Mouse (Mus musculus) ES-E14 (cell line): ENCODE data around the gene Fhit. TPM values are rescaled to one million over a fixed set of nuclear protein-coding genes. Genes with fewer than 3 reads are reported as not detected.

Source experiments
- DNase-seq: peaks from one replicate; pipeline ENCODE4 v3.0.0-alpha.2; 2013; ENCODE audit warnings: low read depth, low spot score
- H3K27ac ChIP-seq: 2 replicates; pipeline ENCODE4 v1.5.1; 2012; ENCODE audit warnings: low read depth, mild to moderate bottlenecking, low read length, moderate library complexity, mixed read lengths; ENCODE audit not compliant: poor library complexity, insufficient read depth, severe bottlenecking
- H3K36me3 ChIP-seq: 2 replicates; pipeline ENCODE4 v1.6.1; 2012; ENCODE audit warnings: mild to moderate bottlenecking, low read length, moderate library complexity, mixed read lengths; ENCODE audit not compliant: control insufficient read depth, poor library complexity, insufficient read depth, severe bottlenecking
- H3K4me1 ChIP-seq, 2 experiments: fragments of 150-350 bp in 1 of 2; sonication (generic) in 1 of 2; 2 replicates each; pipeline ENCODE4 v1.6.1; 2012; ENCODE audit warnings: low read length in 2 of 2, mild to moderate bottlenecking in 1 of 2, mixed read lengths in 1 of 2; ENCODE audit not compliant: control insufficient read depth in 2 of 2, insufficient read depth in 2 of 2, poor library complexity in 1 of 2
- H3K4me3 ChIP-seq, 2 experiments: fragments of 150-350 bp in 1 of 2; sonication (generic) in 1 of 2; 2 replicates each; pipeline ENCODE4 v1.5.1; 2012; ENCODE audit warnings: low read length in 2 of 2, low read depth in 1 of 2, mild to moderate bottlenecking in 1 of 2, mixed read lengths in 1 of 2; ENCODE audit not compliant: insufficient read depth in 1 of 2, poor library complexity in 1 of 2, severe bottlenecking in 1 of 2
- H3K9ac ChIP-seq: 2 replicates; pipeline ENCODE4 v1.6.1; 2012; ENCODE audit warnings: low read depth, mild to moderate bottlenecking, low read length, mixed read lengths; ENCODE audit not compliant: poor library complexity, insufficient read depth, severe bottlenecking
- H3K9me3 ChIP-seq: fragments of 150-350 bp; sonication (generic); 2 replicates; pipeline ENCODE4 v1.6.1; 2012; ENCODE audit warnings: low read depth, mild to moderate bottlenecking, low read length; ENCODE audit not compliant: control insufficient read depth, insufficient read depth
- CHD2 ChIP-seq: IDR thresholded peaks from 2 replicates; pipeline ENCODE4 v1.6.1; 2014; ENCODE audit warnings: mild to moderate bottlenecking, low read depth, low read length, inconsistent platforms
- HCFC1 ChIP-seq: IDR thresholded peaks from 2 replicates; pipeline ENCODE4 v1.6.1; 2012; ENCODE audit warnings: low read length, inconsistent platforms, borderline replicate concordance; ENCODE audit not compliant: insufficient read depth
- MAFK ChIP-seq: IDR thresholded peaks from 2 replicates; pipeline ENCODE4 v1.6.1; 2014; ENCODE audit warnings: mild to moderate bottlenecking, low read depth, low read length, inconsistent platforms; ENCODE audit not compliant: insufficient read depth
- ZC3H11A ChIP-seq: IDR thresholded peaks from 2 replicates; pipeline ENCODE4 v1.6.1; 2012; ENCODE audit warnings: low read depth, mild to moderate bottlenecking, inconsistent platforms, low read length, borderline replicate concordance
- ZNF384 ChIP-seq: IDR thresholded peaks from 2 replicates; pipeline ENCODE4 v1.6.1; 2012; ENCODE audit warnings: low read depth, low read length, inconsistent platforms
- in situ Hi-C, 2 experiments: fragments of 600-800 bp; cut with MboI; formaldehyde crosslinking; loops; one replicate each; pipeline ENCODE4 v1.15.1; 2025; ENCODE audit warnings: low sequenced_read_pairs in 2 of 2, inconsistent platforms in 1 of 2; ENCODE audit not compliant: unreplicated experiment in 2 of 2
- total RNA-seq: library from RNA; depleted of rRNA; stranded (reverse); fragments of 300-350 nt; gene quantifications from 2 replicates; pipeline ENCODE4 v1.2.3, GENCODE M21; 2012

The Fhit gene
- total RNA-seq, 1 experiment = 1.0 TPM

- in situ Hi-C loops = loop anchor here in 1 of 2 experiments (25.0 kb wide), 1 partner anchor 90 kb away; no protein-coding TSS in a partner anchor
- no peaks in the 10 kb centered on the region for H3K36me3 ChIP-seq
- H3K4me3 ChIP-seq = no peak overlapping the region
- no peak overlapping the region for H3K9ac ChIP-seq
- TF ChIP-seq MAFK = no peak
- no peak for TF ChIP-seq CHD2
- no peak for TF ChIP-seq HCFC1
- no peak for TF ChIP-seq ZC3H11A
- TF ChIP-seq ZNF384 = no peak
- no peaks in the 10 kb centered on the region for H3K9me3 ChIP-seq
- no peaks in the 10 kb centered on the region for H3K4me1 ChIP-seq
- no peak overlapping the region for H3K27ac ChIP-seq
- DNase-seq = no peak
Observed at GRCm38 (mm10) chr14:10722525-10722924, 439.3 kb downstream of the Fhit start.

- Histone ChIP-seq H3K9ac (no peak overlapping the region), H3K4me3 (no peak overlapping the region), H3K36me3 (no peaks in the 10 kb centered on the region), H3K4me1 (no peaks in the 10 kb centered on the region), H3K9me3 (no peaks in the 10 kb centered on the region), H3K27ac (no peak overlapping the region)
- no peak for DNase-seq
- in situ Hi-C loops = loop anchor here in 1 of 2 experiments (25.0 kb wide), 1 partner anchor 99 kb away; no protein-coding TSS in a partner anchor
- no peak for TF ChIP-seq MAFK
- no peak for TF ChIP-seq ZNF384
- no peak for TF ChIP-seq ZC3H11A
- no peak for TF ChIP-seq CHD2
- no peak for TF ChIP-seq HCFC1
Observed at GRCm38 (mm10) chr14:10712916-10713315, 448.9 kb downstream of the Fhit start.

- H3K27ac ChIP-seq = no peak overlapping the region
- TF ChIP-seq ZNF384 (no peak), HCFC1 (no peak), ZC3H11A (no peak), MAFK (no peak), CHD2 (no peak)
- no peaks in the 10 kb centered on the region for H3K9me3 ChIP-seq
- H3K4me3 ChIP-seq = no peak overlapping the region
- H3K9ac ChIP-seq = no peak overlapping the region
- no peak for DNase-seq
- H3K4me1 ChIP-seq = no peaks in the 10 kb centered on the region
- H3K36me3 ChIP-seq = no peaks in the 10 kb centered on the region
- in situ Hi-C loops = loop anchor here in 1 of 2 experiments (25.0 kb wide), 1 partner anchor 100 kb away; no protein-coding TSS in a partner anchor
Observed at GRCm38 (mm10) chr14:10712522-10712881, 449.3 kb downstream of the Fhit start.

- Histone ChIP-seq H3K27ac (no peak overlapping the region), H3K9me3 (no peaks in the 10 kb centered on the region), H3K4me1 (no peaks in the 10 kb centered on the region), H3K36me3 (no peaks in the 10 kb centered on the region), H3K9ac (no peak overlapping the region), H3K4me3 (no peak overlapping the region)
- DNase-seq = no peak
- no peak for TF ChIP-seq MAFK
- no peak for TF ChIP-seq ZC3H11A
- TF ChIP-seq HCFC1 = no peak
- no peak for TF ChIP-seq ZNF384
- TF ChIP-seq CHD2 = no peak
- in situ Hi-C loops = loop anchor here in 1 of 2 experiments (25.0 kb wide), 1 partner anchor 100 kb away; no protein-coding TSS in a partner anchor
Observed at GRCm38 (mm10) chr14:10711841-10712521, 449.9 kb downstream of the Fhit start.
